Mouse (Mus musculus): ENCODE results near the gene Med12. TPM values are rescaled to one million over a fixed set of nuclear protein-coding genes. Genes with fewer than 3 reads are reported as not detected.
A peak's percentile ranks its signal among the peaks of the same experiment; 100 is the strongest.
"Not testable (repeated sequence)": the region's sequence is repeated elsewhere in the genome, so short reads cannot be mapped to it uniquely, and the experiment has no call there.

Gene Med12
- total RNA-seq, 4 experiments from 2014 or later, result 15.7 to 20.3 (median 19.5) TPM

DNA sequence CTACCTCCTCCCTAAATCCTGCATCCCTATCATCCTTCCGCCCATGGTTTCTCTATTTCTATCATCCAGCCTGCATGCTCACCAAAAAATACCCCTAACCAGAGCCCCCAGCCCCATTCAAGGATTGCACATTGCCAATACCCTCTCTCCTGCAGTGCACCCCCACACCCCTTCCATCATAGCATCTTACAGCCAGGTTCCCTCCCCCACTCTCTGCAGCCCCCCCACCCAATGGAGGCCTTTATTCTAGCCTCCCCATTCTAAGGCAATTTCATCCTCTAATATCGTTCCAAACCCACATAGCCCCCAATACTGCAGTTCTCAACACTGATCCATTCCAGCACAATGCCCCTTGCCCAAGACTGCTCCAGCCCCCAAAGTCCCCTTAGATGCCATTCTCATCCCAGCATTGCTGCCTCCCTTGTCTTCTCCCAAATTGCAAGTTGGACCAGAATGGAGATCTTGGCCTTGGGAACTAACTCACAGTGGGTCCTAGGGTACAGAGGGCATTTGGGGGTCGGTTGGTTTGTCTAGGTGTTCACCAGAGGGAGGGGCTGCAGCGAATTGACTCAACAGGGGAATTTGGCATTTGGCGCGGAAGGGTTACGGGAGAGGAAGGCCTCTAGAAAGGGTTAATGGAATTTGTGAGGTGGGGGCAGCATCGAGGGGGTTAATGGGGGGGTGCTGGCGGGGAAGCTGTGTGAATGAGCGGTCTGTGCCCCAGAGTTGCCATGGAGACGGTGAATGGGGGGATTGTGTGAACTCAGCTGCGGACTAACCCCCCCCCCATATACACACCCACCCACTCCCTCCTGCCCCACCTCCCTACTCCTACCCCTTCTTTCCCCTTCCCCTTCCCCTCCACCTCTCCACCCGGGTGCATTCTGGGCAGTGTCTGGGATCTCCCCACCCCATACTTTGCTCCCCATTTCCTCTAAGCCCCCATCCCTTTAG, 25.9 kb downstream of the Med12 start:
- DNase-seq (ENCODE audit: low spot score), result no peak

- DNase-seq (ENCODE audit: low spot score), result no peak
These were observed 26.7 kb downstream of the Med12 start for GRCm38 (mm10) chrX:101300427-101301030.

DNA sequence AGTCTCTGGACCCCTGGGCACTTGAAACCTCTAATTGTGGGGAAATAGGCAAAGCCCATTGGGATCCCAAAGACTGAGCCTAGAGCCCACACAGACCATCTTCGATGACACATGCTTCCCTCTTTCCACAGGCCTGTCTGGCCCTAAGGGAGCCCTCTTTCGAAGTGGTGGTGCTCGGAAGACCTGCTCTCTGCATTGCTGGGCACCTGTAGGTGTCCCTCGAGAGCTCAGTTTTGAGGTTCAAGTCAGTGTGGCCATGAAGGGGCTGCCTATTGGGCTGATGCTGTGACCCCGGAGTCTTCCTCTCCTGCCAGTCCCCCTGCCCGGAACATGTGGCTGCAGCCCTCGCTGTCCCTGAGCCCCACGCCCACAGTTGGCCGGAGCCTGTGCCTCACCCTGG, 27.8 kb downstream of the Med12 start:
- DNase-seq (ENCODE audit: low spot score), result no peak

DNA sequence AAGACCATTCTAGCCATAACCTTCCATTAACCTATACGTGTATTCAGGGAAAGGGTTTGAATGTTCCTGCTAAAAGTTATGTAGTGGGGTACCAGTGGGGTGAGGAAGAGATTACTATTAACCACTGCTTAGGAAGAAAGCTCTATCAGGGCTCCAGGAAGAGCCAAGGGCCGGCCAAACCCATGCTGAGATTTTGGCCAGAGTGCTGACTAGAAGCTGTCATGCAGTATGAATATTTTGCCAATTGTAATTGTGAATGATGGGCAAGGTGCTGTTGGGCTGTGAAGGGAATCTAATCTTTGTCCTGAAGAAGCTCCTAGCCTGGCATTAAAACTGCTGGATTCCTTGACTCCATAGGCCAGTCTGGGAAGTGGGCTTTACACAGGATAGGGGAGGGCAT, 30.8 kb downstream of the Med12 start:
- no peak for DNase-seq (ENCODE audit: low spot score)

- no peak for DNase-seq (ENCODE audit: low spot score)
These were observed 35.5 kb downstream of the Med12 start for GRCm38 (mm10) chrX:101309299-101309698.

DNA sequence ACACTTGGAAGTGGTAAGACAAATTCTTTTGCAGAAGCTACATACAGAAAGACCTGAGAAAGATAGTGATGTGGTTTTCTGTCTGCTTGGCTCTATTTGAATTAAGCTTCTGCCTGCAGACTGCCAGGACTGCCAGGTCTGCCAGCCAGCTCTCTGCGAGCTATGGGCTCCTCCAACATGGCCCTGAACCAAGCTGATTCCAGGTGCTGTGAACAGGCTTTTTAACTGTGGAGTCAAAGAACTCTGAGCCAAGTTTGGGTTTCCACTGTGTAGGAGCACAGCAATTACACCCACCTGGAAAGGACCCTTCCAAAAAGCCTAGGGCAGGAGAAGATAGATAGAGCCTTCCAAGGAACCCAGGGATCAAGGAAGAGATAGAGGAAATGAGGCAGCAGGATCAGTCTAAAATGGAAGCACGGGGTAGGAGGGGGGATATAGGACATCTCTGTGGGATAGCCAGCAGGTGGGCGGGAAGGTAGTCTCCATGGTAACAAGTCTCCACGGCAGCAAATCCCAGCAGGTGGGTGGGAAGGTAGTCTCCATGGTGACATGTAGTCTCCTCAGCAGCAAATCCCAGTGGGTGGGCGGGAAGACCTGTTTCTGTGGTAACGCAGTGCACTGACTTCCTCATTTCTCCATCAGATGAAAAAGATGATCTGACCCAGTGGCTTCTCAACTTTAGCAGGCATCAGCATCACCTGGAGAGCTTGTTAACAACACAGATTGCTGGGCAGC, 40.0 kb downstream of the Med12 start:
- DNase-seq (ENCODE audit: low spot score), result no peak

- DNase-seq (ENCODE audit: low spot score), result no peak
These were observed 45.9 kb downstream of the Med12 start for GRCm38 (mm10) chrX:101319775-101320174.

DNA sequence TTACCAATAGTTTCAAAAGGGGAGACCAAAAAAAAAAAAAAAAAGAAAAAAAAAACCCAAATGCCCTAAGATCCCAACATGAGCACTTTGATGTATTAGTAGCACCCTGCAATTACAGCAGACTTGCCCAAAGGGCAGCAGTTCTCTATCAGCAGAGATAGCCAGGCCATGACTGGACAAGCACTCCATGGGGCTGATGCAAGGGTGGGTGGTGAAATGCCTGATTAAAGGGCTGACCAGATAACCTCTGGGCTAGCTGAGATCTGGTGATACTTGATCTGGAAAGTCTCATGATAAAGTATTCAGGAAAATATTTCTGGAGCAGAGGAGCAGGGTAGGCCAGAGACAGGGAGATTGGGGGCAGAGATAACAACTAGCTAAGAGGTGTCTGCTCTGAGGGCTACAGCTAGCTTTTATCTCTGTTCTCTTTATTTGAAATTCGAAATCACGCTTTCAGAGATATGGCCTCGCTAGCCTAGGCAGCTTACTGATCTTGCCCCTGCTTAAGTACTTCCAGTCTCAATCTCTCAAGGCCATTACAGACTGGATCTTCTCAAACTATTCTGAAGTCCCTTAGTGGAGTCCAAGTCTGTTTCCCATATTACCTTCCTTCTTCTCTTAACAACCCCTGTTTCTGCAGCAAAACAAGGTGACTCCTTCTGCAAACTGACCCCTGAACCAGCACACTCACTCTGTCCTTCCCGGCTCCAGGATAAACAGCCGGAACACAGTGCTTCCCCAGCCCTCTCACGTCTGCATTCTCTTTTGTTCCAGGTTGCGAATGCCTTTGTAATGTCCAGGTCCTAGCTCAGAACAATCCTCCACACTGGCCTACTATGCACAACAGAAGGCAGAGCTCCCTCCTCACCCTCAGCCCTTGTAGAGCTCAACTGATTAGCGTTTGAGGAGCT, 52.4 kb downstream of the Med12 start:
- DNase-seq (ENCODE audit: low spot score), result no peak

DNA sequence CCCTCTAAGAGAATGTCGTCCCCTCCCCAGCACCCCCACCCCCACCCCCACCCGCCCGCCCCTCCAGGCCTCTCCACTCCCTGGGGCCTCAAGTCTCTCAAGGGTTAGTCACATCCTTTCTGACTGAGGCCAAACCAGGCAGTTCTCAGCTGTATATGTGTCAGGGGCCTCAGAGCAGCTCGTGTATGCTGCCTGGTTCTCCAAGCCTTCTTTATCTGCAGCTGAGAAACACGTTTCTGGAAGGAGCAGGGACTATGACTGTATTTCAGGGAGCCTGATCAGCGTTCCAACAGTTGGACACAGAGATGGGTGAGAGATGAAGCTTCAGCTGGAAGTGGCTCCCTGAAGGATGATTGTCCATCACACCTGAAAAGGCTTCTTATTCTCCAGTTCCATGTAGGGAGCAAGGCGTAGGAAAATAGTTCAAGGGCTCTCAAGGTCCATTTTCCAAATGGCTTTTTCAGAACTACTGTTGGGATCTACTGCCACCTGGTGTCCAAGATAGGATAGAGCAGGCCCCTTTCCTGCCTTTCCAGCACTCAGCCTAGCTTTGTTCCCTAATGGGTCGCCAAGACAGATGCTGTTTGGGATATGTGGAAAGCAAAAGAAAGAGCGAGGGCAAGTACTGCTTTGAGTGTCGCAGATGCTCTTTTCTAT, 55.7 kb downstream of the Med12 start:
- DNase-seq (ENCODE audit: low spot score), result peak; percentile 70

DNA sequence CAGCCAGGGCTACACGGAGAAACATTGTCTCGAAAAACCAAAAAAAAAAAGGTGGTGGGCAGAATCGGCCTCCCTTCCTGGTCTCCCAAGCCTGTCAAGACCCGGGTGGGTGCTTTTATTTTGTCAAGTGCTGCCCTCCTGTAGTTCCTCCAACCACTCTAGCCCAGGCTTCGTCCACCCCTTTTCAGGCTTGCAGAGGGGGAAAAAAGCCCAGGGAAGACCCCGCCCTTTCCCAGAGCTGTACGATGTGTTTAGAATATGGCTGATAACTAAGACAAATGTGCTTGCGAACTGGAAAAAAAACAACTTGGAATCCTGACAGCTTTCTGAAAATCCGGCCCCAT, 58.2 kb downstream of the Med12 start:
- DNase-seq (ENCODE audit: low spot score), result no peak

DNA sequence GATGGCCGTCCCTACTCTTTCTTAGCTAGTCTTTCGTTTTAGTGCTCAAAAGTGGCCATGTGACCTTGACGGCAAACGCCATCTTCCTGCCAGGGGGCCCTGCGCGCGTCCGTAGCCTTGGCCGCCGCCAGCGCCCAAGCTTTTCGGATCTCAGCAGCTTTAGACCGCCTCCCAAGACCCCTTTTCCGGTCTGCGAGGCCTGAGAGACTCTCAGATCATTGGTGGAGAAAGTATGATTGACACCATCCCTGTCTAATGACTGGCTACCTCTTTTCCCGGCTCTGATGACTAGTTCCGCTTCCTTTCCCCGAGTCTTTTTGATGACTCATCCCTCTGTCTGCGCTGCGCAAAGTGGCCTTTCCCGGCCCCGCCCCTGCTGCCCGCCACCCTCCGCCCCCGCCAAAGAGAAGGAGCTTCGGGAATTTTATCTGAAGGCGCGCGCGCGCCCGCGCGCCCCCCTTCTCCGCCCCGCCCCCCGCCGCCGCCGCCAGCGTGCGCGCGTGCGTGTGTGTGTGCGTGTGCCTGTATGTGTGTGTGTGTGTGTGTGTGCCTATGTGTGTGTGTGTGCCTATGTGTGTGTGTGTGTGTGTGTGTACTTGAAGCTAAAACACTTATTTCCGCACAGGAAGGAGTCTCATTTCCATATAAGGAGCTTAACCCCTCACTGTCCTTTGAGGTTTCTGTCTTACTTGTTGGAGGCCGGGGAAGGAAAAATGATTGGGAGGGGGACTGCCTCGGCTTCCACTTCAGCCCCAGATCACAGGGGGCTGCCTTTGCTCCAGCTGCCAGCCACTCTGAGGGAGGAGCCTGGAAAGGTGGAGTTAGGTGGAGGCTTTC, 58.8 kb downstream of the Med12 start:
- peak; percentile 91 for DNase-seq (ENCODE audit: low spot score)

- no peak for DNase-seq (ENCODE audit: low spot score)
These were observed 60.8 kb downstream of the Med12 start for GRCm38 (mm10) chrX:101334606-101335005.

GRCm38 (mm10) chrX:101338666-101339065, 64.8 kb downstream of the Med12 start:
- no peak for DNase-seq (ENCODE audit: low spot score)

DNA sequence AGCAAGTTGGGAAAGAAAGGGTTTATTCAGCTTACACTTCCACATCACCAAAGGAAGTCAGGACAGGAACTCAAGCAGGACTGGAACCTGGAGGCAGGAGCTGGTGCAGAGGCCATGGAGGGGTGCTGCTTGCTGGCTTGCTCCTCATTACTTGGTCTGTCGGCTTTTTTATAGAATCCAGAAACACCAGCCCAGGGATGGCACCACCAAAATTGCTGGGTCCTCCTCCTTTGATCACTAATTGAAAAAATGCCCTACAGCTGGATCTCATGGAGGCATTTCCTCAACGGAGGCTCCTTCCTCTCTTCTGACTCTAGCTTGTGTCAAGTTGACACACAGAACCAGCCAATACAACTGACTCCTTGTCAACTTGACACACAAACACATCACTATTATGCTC, 69.0 kb downstream of the Med12 start:
- DNase-seq (ENCODE audit: low spot score), result not testable (repeated sequence)

DNA sequence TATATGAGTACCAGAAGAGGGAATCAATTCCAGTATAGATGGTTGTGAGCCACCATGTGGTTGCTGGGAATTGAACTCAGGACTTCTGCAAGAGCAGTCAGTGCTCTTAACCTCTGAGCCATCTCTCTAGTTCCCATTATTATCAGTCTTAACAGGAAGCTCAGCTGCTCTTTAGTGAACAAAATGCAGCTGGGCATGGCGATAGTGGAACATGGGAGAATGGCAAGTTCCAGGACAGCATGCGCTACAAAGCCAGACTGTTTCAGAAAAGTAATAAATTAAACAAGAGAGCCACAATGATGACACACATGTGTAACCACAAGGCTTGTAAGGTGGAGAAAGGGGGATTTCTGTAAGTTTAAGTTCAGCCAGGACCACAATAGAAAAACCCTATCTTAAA, 71.6 kb downstream of the Med12 start:
- DNase-seq (ENCODE audit: low spot score), result no peak

- no peak for DNase-seq (ENCODE audit: low spot score)
These were observed 72.6 kb downstream of the Med12 start for GRCm38 (mm10) chrX:101346475-101346874.

All from heart, adult 8-10 months (tissue).